Mouse (Mus musculus): Measurements from ENCODE around the gene Dlg1. TPM values are rescaled to one million over a fixed set of nuclear protein-coding genes. Genes with fewer than 3 reads are reported as not detected.

The Dlg1 gene
- polyA plus RNA-seq, 1 experiment from 2014 or later, result 12.7 TPM

DNA sequence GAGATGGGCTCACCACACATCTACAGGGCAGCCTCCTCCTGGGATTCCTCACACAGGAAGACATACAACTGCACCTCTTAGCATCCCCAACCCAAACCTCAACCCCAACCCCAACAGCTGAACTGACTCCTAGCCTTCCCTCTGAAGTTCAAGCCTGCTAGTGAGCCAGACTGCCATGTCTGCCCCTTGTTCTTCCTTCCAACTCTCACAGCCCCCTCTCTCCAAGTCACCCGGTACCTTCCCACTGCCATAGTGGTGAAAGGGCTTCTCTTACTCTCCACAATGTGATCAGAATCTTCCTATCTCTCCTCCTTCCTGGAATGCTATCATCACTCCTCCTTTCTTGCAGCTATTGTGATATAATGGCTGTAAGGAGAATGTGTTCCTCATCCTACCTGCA, 40.9 kb upstream of the Dlg1 start:
- 79% methylated on average over 1 of the region's 1 CpGs for WGBS
- H3K4me1 ChIP-seq (ENCODE audit: insufficient read depth, low read depth, low read length), result peaks cover 6% of the 10 kb centered on the region; the same call in 1 of the 2 replicates
- no peaks in the 10 kb centered on the region for H3K36me3 ChIP-seq (ENCODE audit: insufficient read depth, low read length)
- no peak overlapping the region for H3K4me3 ChIP-seq (ENCODE audit: low read depth, low read length)
- no peak overlapping the region for H3K4me2 ChIP-seq (replicated peaks; ENCODE audit: low read depth, low read length)
- H3K27ac ChIP-seq (ENCODE audit: low read length), result no peak overlapping the region
- no peak overlapping the region for H3K9ac ChIP-seq (replicated peaks; ENCODE audit: low read depth)
- TF ChIP-seq EP300 (IDR thresholded peaks at IDR 0.05) (no peak), CTCF (IDR thresholded peaks at IDR 0.05) (no peak)
- ATAC-seq (no peak), DNase-seq (ENCODE audit: low spot score) (no peak)
- no peaks in the 10 kb centered on the region for H3K9me3 ChIP-seq (ENCODE audit: low read length)
- H3K27me3 ChIP-seq (replicated peaks; ENCODE audit: insufficient read depth, low read length), result no peaks in the 10 kb centered on the region

DNA sequence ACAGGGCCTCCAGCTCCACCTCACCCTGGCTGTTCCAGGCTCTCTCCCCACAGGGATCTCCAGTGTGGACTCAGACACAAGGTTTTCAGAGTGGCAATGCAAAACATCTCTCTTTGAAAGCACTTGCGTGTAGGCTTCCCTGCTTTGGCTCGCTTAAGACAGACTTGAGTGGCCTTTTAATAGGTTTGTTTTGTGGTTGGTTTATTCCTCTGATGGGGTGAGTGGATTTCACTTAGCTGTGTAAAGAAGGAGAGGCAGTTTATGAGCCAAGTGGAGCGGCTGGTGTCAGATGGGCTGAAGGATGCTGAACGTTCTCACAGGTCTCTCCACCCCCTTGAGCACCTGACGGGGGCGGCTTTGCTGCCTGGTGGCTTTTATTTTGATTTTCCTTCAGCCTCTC, 40.1 kb upstream of the Dlg1 start:
- 57% methylated on average over 6 of the region's 6 CpGs for WGBS
- Histone ChIP-seq H3K4me3 (ENCODE audit: low read depth, low read length) (no peak overlapping the region), H3K36me3 (ENCODE audit: insufficient read depth, low read length) (no peaks in the 10 kb centered on the region), H3K4me1 (ENCODE audit: insufficient read depth, low read depth, low read length) (no peaks in the 10 kb centered on the region; the same call in 1 of the 2 replicates), H3K4me2 (replicated peaks; ENCODE audit: low read depth, low read length) (no peak overlapping the region), H3K27ac (ENCODE audit: low read length) (no peak overlapping the region), H3K9ac (replicated peaks; ENCODE audit: low read depth) (no peak overlapping the region), H3K27me3 (replicated peaks; ENCODE audit: insufficient read depth, low read length) (no peaks in the 10 kb centered on the region), H3K9me3 (ENCODE audit: low read length) (no peaks in the 10 kb centered on the region)
- ATAC-seq (peak; percentile 77), DNase-seq (ENCODE audit: low spot score) (peak; percentile 46)
- TF ChIP-seq EP300 (IDR thresholded peaks at IDR 0.05) (peak; percentile 53; the same call in 1 of the 2 replicates), CTCF (IDR thresholded peaks at IDR 0.05) (no peak)

DNA sequence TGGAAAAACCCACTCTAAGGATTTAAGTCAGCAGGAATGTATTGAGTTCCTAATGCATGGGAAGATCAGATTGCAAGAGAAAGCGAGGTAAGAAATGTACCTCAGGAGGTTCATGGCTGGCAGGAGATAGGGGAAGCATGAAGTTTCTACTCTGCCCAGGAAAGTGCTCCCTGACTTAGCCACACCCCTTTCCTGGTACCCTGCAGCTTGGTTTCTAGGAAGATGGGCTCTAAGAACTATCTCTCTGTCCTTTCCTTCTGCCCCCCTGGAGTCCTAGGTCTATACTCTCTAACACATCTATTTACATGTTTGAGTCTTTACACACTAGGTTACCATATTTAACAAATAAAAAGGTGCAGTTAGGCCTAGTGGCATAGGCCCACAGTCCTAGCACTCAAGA, 38.5 kb upstream of the Dlg1 start:
- H3K9me3 ChIP-seq (ENCODE audit: low read length), result no peaks in the 10 kb centered on the region
- no peaks in the 10 kb centered on the region for H3K4me1 ChIP-seq (ENCODE audit: insufficient read depth, low read depth, low read length)
- no peaks in the 10 kb centered on the region for H3K27me3 ChIP-seq (replicated peaks; ENCODE audit: insufficient read depth, low read length)
- no peak overlapping the region for H3K9ac ChIP-seq (replicated peaks; ENCODE audit: low read depth)
- no peak overlapping the region for H3K4me3 ChIP-seq (ENCODE audit: low read depth, low read length)
- DNase-seq (ENCODE audit: low spot score) (no peak), ATAC-seq (no peak)
- H3K27ac ChIP-seq (ENCODE audit: low read length), result no peak overlapping the region
- no peak overlapping the region for H3K4me2 ChIP-seq (replicated peaks; ENCODE audit: low read depth, low read length)
- 81% methylated on average over 1 of the region's 1 CpGs for WGBS
- TF ChIP-seq EP300 (IDR thresholded peaks at IDR 0.05) (no peak), CTCF (IDR thresholded peaks at IDR 0.05) (no peak)
- no peaks in the 10 kb centered on the region for H3K36me3 ChIP-seq (ENCODE audit: insufficient read depth, low read length)

DNA sequence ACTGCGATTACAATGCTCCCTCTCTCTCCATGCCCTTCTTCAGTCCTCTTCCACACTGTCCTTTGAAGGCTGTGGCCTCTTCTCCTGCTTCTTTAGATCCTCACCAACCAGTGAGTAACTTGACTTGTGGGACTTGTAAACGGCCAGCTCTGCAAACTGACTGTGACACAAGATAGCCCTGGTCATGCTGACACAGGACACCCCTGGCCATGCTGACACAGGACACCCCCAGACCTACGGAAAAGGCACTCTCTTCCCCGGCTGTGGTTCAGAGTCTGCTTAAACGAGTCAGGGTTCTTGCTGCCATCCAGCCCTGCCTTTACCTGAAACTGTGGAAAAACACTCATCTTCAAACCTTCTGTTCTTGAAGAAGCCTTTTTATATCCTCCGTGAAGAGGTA, 36.9 kb upstream of the Dlg1 start:
- Histone ChIP-seq H3K4me2 (replicated peaks; ENCODE audit: low read depth, low read length) (no peak overlapping the region), H3K4me3 (ENCODE audit: low read depth, low read length) (no peak overlapping the region), H3K9me3 (ENCODE audit: low read length) (no peaks in the 10 kb centered on the region), H3K9ac (replicated peaks; ENCODE audit: low read depth) (no peak overlapping the region), H3K36me3 (ENCODE audit: insufficient read depth, low read length) (no peaks in the 10 kb centered on the region), H3K27me3 (replicated peaks; ENCODE audit: insufficient read depth, low read length) (no peaks in the 10 kb centered on the region), H3K27ac (ENCODE audit: low read length) (no peak overlapping the region), H3K4me1 (ENCODE audit: insufficient read depth, low read depth, low read length) (no peaks in the 10 kb centered on the region)
- DNase-seq (ENCODE audit: low spot score) (no peak), ATAC-seq (no peak)
- WGBS, result 80% methylated on average over 6 of the region's 6 CpGs
- TF ChIP-seq EP300 (IDR thresholded peaks at IDR 0.05), result no peak
- no peak for TF ChIP-seq CTCF (IDR thresholded peaks at IDR 0.05)

DNA sequence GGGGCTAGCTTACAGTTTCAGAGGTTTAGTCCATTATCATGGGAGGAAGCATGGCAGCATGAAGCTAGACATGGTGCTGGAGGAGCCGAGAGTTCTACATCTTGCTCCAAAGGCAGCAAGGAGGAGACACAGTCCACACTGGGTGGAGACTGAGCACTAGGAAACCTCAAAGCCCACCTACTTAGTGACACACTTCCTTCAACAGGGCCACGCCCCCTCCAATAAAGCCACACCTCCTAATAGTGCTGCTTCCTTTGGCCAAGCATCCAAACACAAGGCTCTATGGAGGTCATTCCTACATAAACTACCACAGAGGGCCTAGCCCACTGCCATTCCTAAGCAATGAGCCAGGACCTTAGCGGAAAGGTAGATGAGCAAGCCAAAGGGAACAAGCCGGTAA, 32.9 kb upstream of the Dlg1 start:
- Histone ChIP-seq H3K4me2 (replicated peaks; ENCODE audit: low read depth, low read length) (no peak overlapping the region), H3K4me1 (ENCODE audit: insufficient read depth, low read depth, low read length) (no peaks in the 10 kb centered on the region), H3K9me3 (ENCODE audit: low read length) (no peaks in the 10 kb centered on the region), H3K36me3 (ENCODE audit: insufficient read depth, low read length) (no peaks in the 10 kb centered on the region), H3K27me3 (replicated peaks; ENCODE audit: insufficient read depth, low read length) (no peaks in the 10 kb centered on the region), H3K27ac (ENCODE audit: low read length) (no peak overlapping the region), H3K4me3 (ENCODE audit: low read depth, low read length) (no peak overlapping the region), H3K9ac (replicated peaks; ENCODE audit: low read depth) (no peak overlapping the region)
- ATAC-seq (no peak), DNase-seq (ENCODE audit: low spot score) (no peak)
- 97% methylated on average over 4 of the region's 4 CpGs for WGBS
- TF ChIP-seq CTCF (IDR thresholded peaks at IDR 0.05), result no peak

DNA sequence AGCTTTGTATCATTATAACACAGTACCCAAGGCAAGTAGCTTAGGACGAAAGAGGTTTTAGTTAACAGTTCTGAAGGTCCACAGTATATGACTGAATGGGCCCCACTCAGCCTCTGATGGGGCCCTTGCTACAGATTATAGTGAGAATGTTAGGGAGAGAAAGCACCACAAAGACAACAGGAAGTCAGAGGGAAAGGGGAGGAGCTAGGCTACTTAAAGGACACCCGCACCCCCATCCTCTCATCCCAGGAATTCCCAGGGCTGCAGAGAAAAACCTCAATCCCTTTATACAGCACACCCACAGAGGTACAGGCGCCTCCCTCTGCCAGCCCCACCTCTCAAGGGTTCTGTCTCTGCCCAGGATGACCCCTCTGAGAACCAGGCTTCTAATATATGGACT, 32.2 kb upstream of the Dlg1 start:
- Histone ChIP-seq H3K36me3 (ENCODE audit: insufficient read depth, low read length) (no peaks in the 10 kb centered on the region), H3K9me3 (ENCODE audit: low read length) (no peaks in the 10 kb centered on the region), H3K27ac (ENCODE audit: low read length) (no peak overlapping the region), H3K4me3 (ENCODE audit: low read depth, low read length) (no peak overlapping the region), H3K4me1 (ENCODE audit: insufficient read depth, low read depth, low read length) (no peaks in the 10 kb centered on the region), H3K4me2 (replicated peaks; ENCODE audit: low read depth, low read length) (no peak overlapping the region), H3K9ac (replicated peaks; ENCODE audit: low read depth) (no peak overlapping the region), H3K27me3 (replicated peaks; ENCODE audit: insufficient read depth, low read length) (no peaks in the 10 kb centered on the region)
- ATAC-seq, result no peak
- 70% methylated on average over 3 of the region's 3 CpGs for WGBS
- TF ChIP-seq CTCF (IDR thresholded peaks at IDR 0.05) (no peak), EP300 (IDR thresholded peaks at IDR 0.05) (no peak)
- DNase-seq (ENCODE audit: low spot score), result no peak

DNA sequence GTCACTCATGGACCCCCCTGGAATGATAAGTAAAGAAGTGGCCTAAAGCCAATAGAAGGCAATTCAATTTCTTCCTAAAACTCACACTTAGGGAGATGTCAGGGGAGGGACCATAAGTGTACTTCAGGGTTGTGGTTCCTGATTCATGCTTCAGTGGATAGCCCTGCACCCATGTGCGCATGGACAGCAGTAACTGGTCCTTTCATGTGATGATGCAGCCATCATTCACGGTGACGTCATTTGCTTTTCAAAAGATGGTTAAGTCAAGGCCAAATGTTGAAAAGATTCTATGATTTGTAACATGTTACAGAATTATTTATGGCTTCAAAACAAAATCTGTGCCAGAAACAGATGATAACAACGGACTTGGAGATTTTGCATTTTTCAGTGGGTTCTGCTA, 28.9 kb upstream of the Dlg1 start:
- Histone ChIP-seq H3K27me3 (replicated peaks; ENCODE audit: insufficient read depth, low read length) (no peaks in the 10 kb centered on the region), H3K9me3 (ENCODE audit: low read length) (no peaks in the 10 kb centered on the region), H3K4me3 (ENCODE audit: low read depth, low read length) (no peak overlapping the region), H3K36me3 (ENCODE audit: insufficient read depth, low read length) (no peaks in the 10 kb centered on the region), H3K4me1 (ENCODE audit: insufficient read depth, low read depth, low read length) (no peaks in the 10 kb centered on the region), H3K4me2 (replicated peaks; ENCODE audit: low read depth, low read length) (no peak overlapping the region), H3K9ac (replicated peaks; ENCODE audit: low read depth) (no peak overlapping the region), H3K27ac (ENCODE audit: low read length) (no peak overlapping the region)
- ATAC-seq, result no peak
- TF ChIP-seq CTCF (IDR thresholded peaks at IDR 0.05) (no peak), EP300 (IDR thresholded peaks at IDR 0.05) (no peak)
- DNase-seq (ENCODE audit: low spot score), result no peak
- 90% methylated on average over 4 of the region's 4 CpGs for WGBS
